8 mouse cellular contexts compared by ENCODE assay signal in genomic region chr11:117790703-117791440, GRCm38 (mm10). TPM values are rescaled to one million over a fixed set of nuclear protein-coding genes. Genes with fewer than 3 reads are reported as not detected.
DNase-seq lines count a peak whose midpoint lies in the region; ATAC-seq lines count a peak whose summit lies in the region.
"Had no signal": no experiment of that assay in that cellular context is flagged by ENCODE, and none has a peak within 500 bp of the region (broad histone marks: within the 10 kb centered on the region; RNA-seq: fewer than 3 reads in every experiment).

No protein-coding gene starts in this region.

- no peak overlapping the region for H3K4me3 ChIP-seq in hindbrain, embryonic 11.5 days (ENCODE audit: low read depth, low read length)
- peak overlapping the region; percentile 19 for H3K4me3 ChIP-seq in limb, embryonic 15.5 days
- H3K4me3 ChIP-seq: heart, adult 2 months had no signal

- no peak for ATAC-seq in hindbrain, embryonic 11.5 days (ENCODE audit: low FRiP score)
- 0 out of 2 replicates have a peak, but pooled peaks have one; percentile 26 for ATAC-seq in limb, embryonic 15.5 days (ENCODE audit: insufficient number of reproducible peaks, low FRiP score, low TSS enrichment, low read depth)

- H3K4me2 ChIP-seq in hindbrain, embryonic 11.5 days (replicated peaks; ENCODE audit: low read depth, low read length), result peak overlapping the region; percentile 7; the same call in 1 of the 2 replicates
- H3K4me2 ChIP-seq in limb, embryonic 15.5 days, result peak overlapping the region; percentile 44

- H3K4me1 ChIP-seq in hindbrain, embryonic 11.5 days (replicated peaks; ENCODE audit: control insufficient read depth, insufficient read depth, low read length), result no peaks in the 10 kb centered on the region
- peaks cover 24% of the 10 kb centered on the region for H3K4me1 ChIP-seq in limb, embryonic 15.5 days

- H3K27ac ChIP-seq in hindbrain, embryonic 11.5 days (ENCODE audit: low read depth, low read length), result no peak overlapping the region
- no peak overlapping the region for H3K27ac ChIP-seq in limb, embryonic 15.5 days
- H3K27ac ChIP-seq: heart, adult 2 months had no signal

- peak; percentile 65 for DNase-seq in 3134 (ENCODE audit: extremely low read depth, insufficient read length, low spot score)
- peak; percentile 79 for DNase-seq in A20 (ENCODE audit: low read depth, low spot score)
- DNase-seq in hindbrain, embryonic 11.5 days (ENCODE audit: low spot score), result peak; percentile 20
- DNase-seq in retina, embryonic 14.5 days (ENCODE audit: low spot score), result peak; percentile 24
- no peak for DNase-seq in left cerebral cortex, adult 18-20 months (ENCODE audit: low spot score in 2 of 2)
- no peak for DNase-seq in right cerebral cortex, postnatal 4 days

- H3K27me3 ChIP-seq in hindbrain, embryonic 11.5 days (ENCODE audit: control insufficient read depth, insufficient read depth, low read length), result peaks cover 7% of the 10 kb centered on the region
- 0 out of 2 replicates have a peak, but pooled peaks cover 3% of the 10 kb centered on the region for H3K27me3 ChIP-seq in limb, embryonic 15.5 days

- H3K9me3 ChIP-seq in hindbrain, embryonic 11.5 days (ENCODE audit: control insufficient read depth, low read length), result no peaks in the 10 kb centered on the region
- no peaks in the 10 kb centered on the region for H3K9me3 ChIP-seq in limb, embryonic 15.5 days

- H3K9ac ChIP-seq in hindbrain, embryonic 11.5 days (ENCODE audit: low read depth, low read length), result no peak overlapping the region
- H3K9ac ChIP-seq in limb, embryonic 15.5 days, result no peak overlapping the region

- no peaks in the 10 kb centered on the region for H3K36me3 ChIP-seq in hindbrain, embryonic 11.5 days (ENCODE audit: control insufficient read depth, insufficient read depth, low read length)
- H3K36me3 ChIP-seq in limb, embryonic 15.5 days, result no peaks in the 10 kb centered on the region

- WGBS in hindbrain, embryonic 11.5 days, result 28% methylated on average over 22 of the region's 23 CpGs
- 30% methylated on average over 23 of the region's 23 CpGs for whole genome bisulfite sequencing in limb, embryonic 15.5 days

RNA-seq across cellular contexts. Expression of gene 6030468B19Rik, which starts 6.6 kb away (rescaled TPM):
- polyA plus RNA-seq in hindbrain, embryonic 11.5 days (2014; fragmentation: Nextera tagmentation; extraction: Ambion mirVana), result 1.5 TPM in 1 of 2 replicates, not detected in the other
- 0.55 TPM in 1 of 2 replicates, not detected in the other for polyA plus RNA-seq in limb, embryonic 15.5 days (2015; fragmentation: Nextera tagmentation; extraction: Ambion mirVana)
- not detected for total RNA-seq in left cerebral cortex, adult 18-20 months (2021)
- total RNA-seq: heart, adult 2 months had no signal

RNA-seq across cellular contexts. Expression of gene Tmc6, which starts 8.9 kb away (rescaled TPM):
- 8.1 and 9.5 TPM in 2 replicates for polyA plus RNA-seq in hindbrain, embryonic 11.5 days (2014; fragmentation: Nextera tagmentation; extraction: Ambion mirVana)
- 24.5 and 25.9 TPM in 2 replicates for polyA plus RNA-seq in limb, embryonic 15.5 days (2015; fragmentation: Nextera tagmentation; extraction: Ambion mirVana)
- total RNA-seq in left cerebral cortex, adult 18-20 months (2021), result 1 to 10 TPM; 7.0 to 7.3 TPM

RNA-seq across cellular contexts. Expression of gene Tmc8, which starts 9.0 kb away (rescaled TPM):
- polyA plus RNA-seq in hindbrain, embryonic 11.5 days (2014; fragmentation: Nextera tagmentation; extraction: Ambion mirVana), result 0.86 and 0.93 TPM in 2 replicates
- 1.2 and 2.0 TPM in 2 replicates for polyA plus RNA-seq in limb, embryonic 15.5 days (2015; fragmentation: Nextera tagmentation; extraction: Ambion mirVana)
- total RNA-seq in left cerebral cortex, adult 18-20 months (2021), result 1 to 10 TPM in 1 of 2 experiments, under 1 TPM in 1; 0.40 to 1.1 TPM

RNA-seq across cellular contexts. Expression of gene Gm20708, which starts 18.6 kb away (rescaled TPM):
- 0.83 and 1.2 TPM in 2 replicates for polyA plus RNA-seq in hindbrain, embryonic 11.5 days (2014; fragmentation: Nextera tagmentation; extraction: Ambion mirVana)
- 0.50 and 0.71 TPM in 2 replicates for polyA plus RNA-seq in limb, embryonic 15.5 days (2015; fragmentation: Nextera tagmentation; extraction: Ambion mirVana)
- 1 to 10 TPM in 1 of 2 experiments, under 1 TPM in 1; 0.86 to 2.6 TPM for total RNA-seq in left cerebral cortex, adult 18-20 months (2021)

RNA-seq across cellular contexts. Expression of gene Syngr2, which starts 18.6 kb away (rescaled TPM):
- 28.0 and 33.7 TPM in 2 replicates for polyA plus RNA-seq in hindbrain, embryonic 11.5 days (2014; fragmentation: Nextera tagmentation; extraction: Ambion mirVana)
- 74.0 and 85.6 TPM in 2 replicates for polyA plus RNA-seq in limb, embryonic 15.5 days (2015; fragmentation: Nextera tagmentation; extraction: Ambion mirVana)
- total RNA-seq in left cerebral cortex, adult 18-20 months (2021), result 10 to 100 TPM in 1 of 2 experiments, 1 to 10 TPM in 1; 9.3 to 15.8 TPM

Comparison
In these comparisons a context has a peak if more than half of its experiments do, and no peak if none do; other contexts are left out.
1. DNase-seq: peak in 3134 (single experiment), A20 (single experiment), hindbrain, embryonic 11.5 days (single experiment) and retina, embryonic 14.5 days (single experiment); none in left cerebral cortex, adult 18-20 months (0 of 2) and right cerebral cortex, postnatal 4 days (single experiment).